Mouse (Mus musculus): ENCODE data around the gene Tmem184c.
A peak's percentile ranks its signal among the peaks of the same experiment; 100 is the strongest.

Gene Tmem184c

GRCm38 (mm10) chr8:77610374-77610969 lies at the start of gene Tmem184c:
Tmem184c (minus strand) TSS chr8:77610698.
- peak; percentile 97 to 98 for DNase-seq

- no peak for DNase-seq
Measured at GRCm38 (mm10) chr8:77659534-77660080, 49.1 kb upstream of the Tmem184c start.

- DNase-seq: no peak
Measured at GRCm38 (mm10) chr8:77658356-77658755, 47.9 kb upstream of the Tmem184c start.

GRCm38 (mm10) chr8:77650646-77651190 lies 40.2 kb upstream of the Tmem184c start:
- no peak for DNase-seq

GRCm38 (mm10) chr8:77640093-77640839 lies 29.8 kb upstream of the Tmem184c start:
- peak in 1 of 2 experiments; percentile 22 for DNase-seq

GRCm38 (mm10) chr8:77637593-77637992 lies 27.1 kb upstream of the Tmem184c start:
- DNase-seq: no peak

GRCm38 (mm10) chr8:77634035-77634434 lies 23.5 kb upstream of the Tmem184c start:
- DNase-seq: no peak

- no peak for DNase-seq
Measured at GRCm38 (mm10) chr8:77633211-77633610, 22.7 kb upstream of the Tmem184c start.

GRCm38 (mm10) chr8:77630691-77631090 lies 20.2 kb upstream of the Tmem184c start:
- no peak for DNase-seq

- peak; percentile 56 to 74 for DNase-seq
Measured at GRCm38 (mm10) chr8:77629858-77630537, 19.5 kb upstream of the Tmem184c start.

GRCm38 (mm10) chr8:77623677-77624209 lies 13.2 kb upstream of the Tmem184c start:
- DNase-seq: no peak

GRCm38 (mm10) chr8:77617916-77618315 lies 7.4 kb upstream of the Tmem184c start:
- DNase-seq: peak; percentile 33 to 65

GRCm38 (mm10) chr8:77609621-77610020 lies 877 bp downstream of the Tmem184c start:
- DNase-seq: no peak

- DNase-seq: no peak
Measured at GRCm38 (mm10) chr8:77584174-77584573, 26.3 kb downstream of the Tmem184c start.

- no peak for DNase-seq
Measured at GRCm38 (mm10) chr8:77577674-77578073, 32.8 kb downstream of the Tmem184c start.

GRCm38 (mm10) chr8:77574229-77574628 lies 36.3 kb downstream of the Tmem184c start:
- no peak for DNase-seq

- no peak for DNase-seq
Measured at GRCm38 (mm10) chr8:77561441-77561840, 49.1 kb downstream of the Tmem184c start.

GRCm38 (mm10) chr8:77552491-77552890 lies 58.0 kb downstream of the Tmem184c start:
- no peak for DNase-seq

- peak; percentile 20 to 44 for DNase-seq
Measured at GRCm38 (mm10) chr8:77549881-77550580, 60.5 kb downstream of the Tmem184c start.

- peak; percentile 91 to 94 for DNase-seq
Measured at GRCm38 (mm10) chr8:77549121-77549706, 61.3 kb downstream of the Tmem184c start, which contains the start of gene Prmt9. Prmt9 (plus strand) TSS chr8:77549397.
